Mouse (Mus musculus) urinary bladder, adult 2 months (tissue): ENCODE measurements around the gene Ppp1r35. TPM values are rescaled to one million over a fixed set of nuclear protein-coding genes. Genes with fewer than 3 reads are reported as not detected.

Source experiments
- DNase-seq: peaks from one replicate; pipeline ENCODE4 v3.0.0; 2022; ENCODE audit warnings: low spot score
- polyA plus RNA-seq: library from polyadenylated mRNA; depleted of rRNA; stranded (reverse); fragments of >200 nt; gene quantifications from 2 replicates; pipeline ENCODE4 v1.2.3, GENCODE M21; 2012

The Ppp1r35 gene
- polyA plus RNA-seq, 1 experiment: 26.6 TPM

DNA sequence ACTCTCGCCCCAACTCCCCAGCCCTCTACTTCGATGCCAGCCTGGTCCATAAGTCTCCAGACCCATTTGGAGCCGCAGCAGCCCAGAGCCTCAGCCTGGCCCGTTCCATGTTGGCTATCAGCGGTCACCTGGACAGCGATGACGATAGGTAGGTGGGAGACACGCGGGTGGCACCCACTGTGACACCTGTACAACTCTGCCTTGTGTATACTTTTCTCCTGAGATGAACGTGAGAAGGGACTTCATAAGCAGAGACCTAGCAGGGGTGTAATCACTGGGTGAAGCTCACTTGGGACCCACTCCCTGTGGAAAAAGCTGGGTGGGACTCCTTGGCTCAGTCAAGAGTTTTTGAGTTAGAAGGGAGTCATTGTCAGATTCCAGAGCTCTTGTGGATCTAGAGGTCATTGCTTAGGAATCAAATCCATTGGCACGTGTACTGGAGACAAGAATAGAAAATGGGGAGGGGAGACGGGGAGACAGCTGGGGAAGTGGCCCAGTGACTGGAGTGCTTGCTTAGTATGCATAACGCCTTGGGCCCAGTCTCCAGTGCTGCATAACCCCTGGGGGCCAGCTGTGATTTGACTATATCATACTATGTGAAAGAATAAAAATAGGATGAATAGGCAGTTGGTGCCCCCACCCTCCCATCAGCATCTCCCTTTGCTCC lies 27.3 kb upstream of the Ppp1r35 start:
- no peak for DNase-seq

- no peak for DNase-seq
Measured at GRCm38 (mm10) chr5:137751988-137752387, 26.7 kb upstream of the Ppp1r35 start.

GRCm38 (mm10) chr5:137753111-137753832 lies 25.4 kb upstream of the Ppp1r35 start:
- DNase-seq: no peak

DNA sequence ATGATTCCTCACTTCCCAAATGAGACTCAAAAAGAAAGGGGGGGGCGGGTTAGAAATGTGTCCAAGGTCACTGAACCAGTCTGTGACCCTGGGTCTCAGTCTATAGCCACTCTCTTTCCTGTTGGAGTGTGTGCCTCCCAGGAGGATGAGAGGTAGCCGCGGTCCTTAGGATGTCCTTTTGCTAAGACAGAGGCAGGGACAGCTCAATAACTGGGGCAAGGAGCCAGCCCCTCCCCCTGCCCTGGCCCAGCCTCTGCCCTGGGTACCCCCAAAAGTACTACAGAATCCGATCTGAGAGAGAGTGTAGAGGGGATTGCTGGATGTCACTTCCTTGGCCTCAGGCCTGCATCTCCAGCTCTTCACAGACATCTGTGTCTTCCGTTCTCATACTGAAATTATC lies 23.2 kb upstream of the Ppp1r35 start:
- DNase-seq: no peak

- no peak for DNase-seq
Measured at GRCm38 (mm10) chr5:137756106-137756505, 22.5 kb upstream of the Ppp1r35 start.

- DNase-seq: peak; percentile 58
Measured at GRCm38 (mm10) chr5:137756882-137757661, 21.6 kb upstream of the Ppp1r35 start.

DNA sequence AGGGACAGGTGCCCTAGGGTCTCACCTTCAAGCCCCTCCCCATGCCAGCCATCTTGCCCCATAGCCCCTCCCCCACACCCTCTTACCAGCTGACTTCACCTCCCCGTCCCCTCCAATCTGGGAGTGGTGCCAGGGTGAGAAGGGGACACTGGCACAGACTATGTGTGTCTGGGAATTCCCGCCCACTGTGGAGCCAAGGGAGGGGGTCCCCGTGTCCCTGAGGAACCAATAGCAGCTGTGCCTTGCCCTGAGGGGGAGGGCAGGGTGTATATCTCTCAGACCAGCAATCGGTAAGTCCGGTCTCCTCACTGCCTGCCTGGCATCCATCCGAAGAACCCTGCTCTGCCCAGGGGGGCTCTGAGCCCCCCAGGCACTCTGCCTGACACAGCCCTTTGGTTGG lies 20.8 kb upstream of the Ppp1r35 start:
- no peak for DNase-seq

GRCm38 (mm10) chr5:137758921-137759534 lies 19.6 kb upstream of the Ppp1r35 start:
- DNase-seq: no peak

DNA sequence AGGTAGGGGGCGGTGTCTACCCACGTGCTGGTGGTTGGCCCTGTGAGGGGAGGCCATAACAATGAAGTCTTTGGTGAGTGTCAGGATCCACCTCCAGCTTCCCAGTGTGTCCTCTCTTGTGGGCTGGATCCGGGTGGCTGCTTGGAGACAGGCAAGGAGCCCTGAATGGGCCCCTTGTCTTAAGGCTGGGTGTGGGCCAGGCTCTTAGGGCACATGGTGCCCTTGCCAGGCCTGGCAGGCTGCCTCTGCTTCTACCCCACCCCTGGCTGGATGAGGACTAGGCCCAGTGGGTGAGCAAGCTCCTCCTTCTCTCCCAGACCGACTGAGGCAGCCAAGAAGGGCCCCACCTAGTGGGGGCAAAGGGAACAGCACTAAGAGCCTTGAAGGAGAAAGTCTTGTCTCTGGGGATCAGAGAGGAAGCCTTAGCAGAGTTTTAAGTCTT lies 18.7 kb upstream of the Ppp1r35 start:
- peak; percentile 66 for DNase-seq

DNA sequence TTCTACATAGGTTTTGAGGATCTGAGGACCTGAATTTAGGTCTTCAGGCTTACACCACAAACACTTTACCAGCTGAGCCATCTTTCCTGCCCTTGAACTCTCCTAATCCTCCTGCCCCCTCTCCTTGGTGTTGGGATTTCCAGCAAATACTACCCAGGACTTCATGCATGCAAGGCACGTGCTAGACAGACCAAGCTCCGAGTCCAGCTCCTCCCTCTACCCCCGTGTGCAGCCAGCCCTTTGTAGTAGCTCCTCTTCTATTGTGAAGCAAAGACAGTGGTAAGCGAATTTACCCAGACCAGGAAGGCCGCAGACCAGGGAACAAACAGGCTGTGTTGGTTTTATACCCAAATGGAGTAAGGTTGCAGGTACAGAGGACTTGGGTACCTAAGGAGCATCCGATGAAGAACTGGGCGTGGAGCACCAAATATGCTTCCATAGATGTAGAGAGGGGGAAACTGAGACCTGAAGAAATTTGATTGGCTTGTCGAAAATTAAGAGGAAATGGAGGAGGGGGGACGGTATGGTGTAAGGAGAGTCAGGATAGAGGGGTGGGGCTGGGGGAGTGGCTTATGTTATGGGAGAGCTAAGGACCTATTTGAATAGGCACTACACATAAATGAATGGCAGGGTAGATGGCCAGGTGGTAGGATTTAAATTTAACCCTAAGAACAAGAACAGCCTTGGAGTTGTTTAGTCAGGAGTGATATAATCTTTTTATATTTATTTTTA lies 13.9 kb upstream of the Ppp1r35 start:
- no peak for DNase-seq

DNA sequence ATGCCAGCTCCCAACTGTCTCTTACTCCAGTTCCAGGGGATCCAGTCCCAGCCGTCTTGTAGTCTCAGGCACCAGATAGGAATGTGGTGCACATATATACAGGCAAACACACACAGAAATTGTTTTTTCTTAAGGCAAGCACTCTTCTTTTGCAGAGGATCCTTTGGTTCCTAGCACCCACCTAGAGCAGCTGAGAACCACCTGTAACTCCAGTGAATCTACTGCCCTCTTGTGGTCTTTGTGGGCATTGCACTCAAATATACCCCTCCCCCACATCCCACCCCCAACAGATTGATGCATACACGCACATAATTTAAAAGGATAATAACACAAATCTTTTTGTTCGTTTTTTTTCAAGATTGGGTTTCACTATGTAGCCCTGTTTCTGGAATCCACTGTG lies 12.4 kb upstream of the Ppp1r35 start:
- no peak for DNase-seq

DNA sequence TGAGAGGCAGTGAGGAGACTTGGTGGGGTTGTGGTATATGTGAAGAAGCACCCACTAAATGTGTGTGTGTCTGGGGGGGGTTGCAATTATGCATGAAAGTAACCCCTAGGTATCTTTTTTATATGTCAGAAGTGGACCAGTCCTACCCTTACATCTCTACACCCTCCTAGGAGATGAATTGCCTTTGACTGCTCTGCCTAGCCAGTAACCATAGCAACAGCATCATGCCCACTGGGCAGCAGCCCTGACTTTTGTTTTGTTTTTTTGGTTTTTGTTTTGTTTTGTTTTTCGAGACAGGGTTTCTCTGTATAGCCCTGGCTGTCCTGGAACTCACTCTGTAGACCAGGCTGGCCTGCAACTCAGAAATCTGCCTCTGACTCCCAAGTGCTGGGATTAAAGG lies 10.2 kb upstream of the Ppp1r35 start:
- no peak for DNase-seq

DNA sequence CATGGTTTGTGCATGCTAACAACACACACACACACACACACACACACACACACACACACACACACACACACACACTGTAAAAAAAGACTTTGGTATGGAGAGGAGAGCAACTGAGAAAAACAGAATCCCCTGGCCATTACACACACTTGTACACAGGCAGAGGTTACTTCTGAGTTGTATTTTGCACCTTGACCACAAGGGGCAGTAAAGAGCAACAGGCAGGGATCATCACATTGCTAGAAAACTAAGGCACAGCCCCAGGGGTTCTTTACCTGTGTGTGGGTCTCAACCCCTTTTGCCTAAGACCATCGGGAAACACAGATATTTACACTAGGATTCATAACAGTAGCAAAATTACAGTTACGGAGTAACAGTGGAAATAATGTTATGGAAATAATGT lies 7.9 kb upstream of the Ppp1r35 start:
- no peak for DNase-seq

- no peak for DNase-seq
Measured at GRCm38 (mm10) chr5:137772755-137773154, 5.9 kb upstream of the Ppp1r35 start.

GRCm38 (mm10) chr5:137775587-137776290 lies 2.9 kb upstream of the Ppp1r35 start:
- DNase-seq: no peak

DNA sequence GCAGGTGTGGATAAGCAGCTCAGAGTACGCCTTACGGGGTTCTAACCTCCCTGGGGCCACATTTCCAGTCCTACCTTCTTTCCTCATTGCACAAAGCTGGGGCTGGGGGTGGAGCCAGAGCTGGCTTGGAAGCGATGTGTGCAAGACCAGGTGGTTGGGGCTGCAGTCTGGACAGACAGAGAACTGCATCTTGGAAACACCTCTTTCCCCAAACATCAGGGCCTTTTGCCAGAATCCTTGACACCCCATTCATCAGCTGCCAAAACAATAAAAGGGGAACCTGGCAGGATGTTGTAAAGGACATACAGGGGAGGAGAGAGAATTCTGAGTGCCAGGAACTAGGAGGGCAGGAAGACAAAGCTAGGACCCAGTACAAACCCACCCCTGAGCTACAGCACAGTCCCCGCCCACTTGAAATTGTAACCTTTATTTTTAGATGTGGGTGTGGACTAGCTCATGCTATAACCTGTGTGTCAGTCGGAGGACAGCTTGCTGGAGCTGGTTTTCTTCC lies 2.2 kb upstream of the Ppp1r35 start:
- no peak for DNase-seq

GRCm38 (mm10) chr5:137777267-137777845 lies 1.3 kb upstream of the Ppp1r35 start:
- DNase-seq: no peak

GRCm38 (mm10) chr5:137779053-137779933 lies 644 bp downstream of the Ppp1r35 start:
- DNase-seq: peak; percentile 52

DNA sequence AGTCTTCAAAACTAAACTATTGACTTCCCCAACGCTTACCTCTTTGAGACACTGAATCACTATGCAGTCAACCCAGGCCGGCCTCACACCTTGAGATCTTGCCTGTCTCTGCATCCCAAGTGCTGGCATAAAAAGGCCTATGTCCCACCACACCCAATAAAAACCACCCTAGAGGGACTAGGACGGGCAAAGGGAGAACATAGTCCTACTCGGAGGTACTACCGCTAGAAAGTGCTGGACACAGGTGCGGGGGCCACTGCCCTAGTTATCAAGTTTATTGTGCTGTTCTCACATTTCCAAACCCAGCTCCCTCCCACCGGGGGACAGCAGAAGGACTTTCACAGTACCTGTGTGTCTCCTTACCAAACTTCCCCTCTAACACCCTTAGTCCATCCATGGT lies 3.0 kb downstream of the Ppp1r35 start:
- no peak for DNase-seq
